Comparison of ENCODE assay signal across 20 mouse cellular contexts in genomic region chr4:55562062-55562461, GRCm38 (mm10). TPM values are rescaled to one million over a fixed set of nuclear protein-coding genes. Genes with fewer than 3 reads are reported as not detected.
DNase-seq lines count a peak whose midpoint lies in the region; ATAC-seq and TF ChIP-seq lines count a peak whose summit lies in the region.
"Had no signal": no experiment of that assay in that cellular context is flagged by ENCODE, and none has a peak within 500 bp of the region (broad histone marks: within the 10 kb centered on the region; RNA-seq: fewer than 3 reads in every experiment).

No protein-coding gene starts in this region.

- peak; percentile 72 for DNase-seq in forebrain, embryonic 14.5 days (ENCODE audit: low spot score)
- no peak for DNase-seq in midbrain, embryonic 11.5 days (ENCODE audit: low spot score, missing footprints)
- DNase-seq in midbrain, embryonic 10.5 days (ENCODE audit: low spot score), result no peak
- DNase-seq in midbrain, postnatal 0 days (ENCODE audit: low spot score), result peak; percentile 77
- DNase-seq in T-cell, adult 2 months (ENCODE audit: low spot score), result no peak
- no peak for DNase-seq in kidney, postnatal 10 days
- DNase-seq: cerebellum, adult 11-12 months; gastrocnemius, adult 2 months; heart, adult 2 months; lung, embryonic 14.5 days; thymus, postnatal 14 days had no signal

- no peaks in the 10 kb centered on the region for H3K9me3 ChIP-seq in forebrain, embryonic 14.5 days (replicated peaks; ENCODE audit: control insufficient read depth, low read length)
- no peaks in the 10 kb centered on the region for H3K9me3 ChIP-seq in forebrain, embryonic 12.5 days
- no peaks in the 10 kb centered on the region for H3K9me3 ChIP-seq in midbrain, embryonic 11.5 days (ENCODE audit: control insufficient read depth, low read length)
- no peaks in the 10 kb centered on the region for H3K9me3 ChIP-seq in midbrain, embryonic 10.5 days (replicated peaks)
- no peaks in the 10 kb centered on the region for H3K9me3 ChIP-seq in embryonic facial prominence, embryonic 15.5 days (replicated peaks)
- no peaks in the 10 kb centered on the region for H3K9me3 ChIP-seq in midbrain, postnatal 0 days (ENCODE audit: low read length)
- H3K9me3 ChIP-seq: embryonic facial prominence, embryonic 13.5 days; hindbrain, embryonic 13.5 days; liver, embryonic 12.5 days had no signal

- no peak overlapping the region for H3K4me2 ChIP-seq in forebrain, embryonic 14.5 days (ENCODE audit: low read length)
- no peak overlapping the region for H3K4me2 ChIP-seq in forebrain, embryonic 12.5 days
- H3K4me2 ChIP-seq in midbrain, embryonic 11.5 days, result no peak overlapping the region
- H3K4me2 ChIP-seq in embryonic facial prominence, embryonic 15.5 days (replicated peaks), result no peak overlapping the region
- no peak overlapping the region for H3K4me2 ChIP-seq in midbrain, postnatal 0 days (ENCODE audit: low read depth, low read length, poor library complexity, severe bottlenecking)
- H3K4me2 ChIP-seq: embryonic facial prominence, embryonic 13.5 days; hindbrain, embryonic 13.5 days; liver, embryonic 12.5 days; lung, embryonic 14.5 days had no signal

- H3K4me3 ChIP-seq in forebrain, embryonic 14.5 days (ENCODE audit: low read depth, low read length), result no peak overlapping the region
- H3K4me3 ChIP-seq in forebrain, embryonic 12.5 days (replicated peaks), result no peak overlapping the region
- H3K4me3 ChIP-seq in midbrain, embryonic 11.5 days (ENCODE audit: low read depth, low read length), result no peak overlapping the region
- H3K4me3 ChIP-seq in midbrain, embryonic 10.5 days, result no peak overlapping the region
- H3K4me3 ChIP-seq in embryonic facial prominence, embryonic 15.5 days (replicated peaks), result no peak overlapping the region
- H3K4me3 ChIP-seq in midbrain, postnatal 0 days (ENCODE audit: low read depth, low read length), result no peak overlapping the region
- H3K4me3 ChIP-seq: embryonic facial prominence, embryonic 13.5 days; gastrocnemius, adult 2 months; heart, adult 2 months; hindbrain, embryonic 13.5 days; layer of hippocampus, adult 2 months; left cerebral cortex, adult 2 months; liver, embryonic 12.5 days had no signal

- no peaks in the 10 kb centered on the region for H3K36me3 ChIP-seq in forebrain, embryonic 14.5 days (ENCODE audit: control insufficient read depth, insufficient read depth, low read length)
- no peaks in the 10 kb centered on the region for H3K36me3 ChIP-seq in forebrain, embryonic 12.5 days (replicated peaks)
- no peaks in the 10 kb centered on the region for H3K36me3 ChIP-seq in midbrain, embryonic 11.5 days (ENCODE audit: control insufficient read depth, insufficient read depth, low read length)
- no peaks in the 10 kb centered on the region for H3K36me3 ChIP-seq in midbrain, embryonic 10.5 days
- no peaks in the 10 kb centered on the region for H3K36me3 ChIP-seq in embryonic facial prominence, embryonic 15.5 days
- H3K36me3 ChIP-seq in midbrain, postnatal 0 days (ENCODE audit: insufficient read depth, low read length), result no peaks in the 10 kb centered on the region
- H3K36me3 ChIP-seq: embryonic facial prominence, embryonic 13.5 days; hindbrain, embryonic 13.5 days; liver, embryonic 12.5 days had no signal

- no peak overlapping the region for H3K9ac ChIP-seq in forebrain, embryonic 14.5 days (ENCODE audit: low read length)
- no peak overlapping the region for H3K9ac ChIP-seq in forebrain, embryonic 12.5 days
- H3K9ac ChIP-seq in midbrain, embryonic 11.5 days (ENCODE audit: low read length), result no peak overlapping the region
- no peak overlapping the region for H3K9ac ChIP-seq in embryonic facial prominence, embryonic 15.5 days
- no peak overlapping the region for H3K9ac ChIP-seq in midbrain, postnatal 0 days (replicated peaks; ENCODE audit: low read length, poor library complexity, severe bottlenecking)
- H3K9ac ChIP-seq: embryonic facial prominence, embryonic 13.5 days; hindbrain, embryonic 13.5 days; liver, embryonic 12.5 days; lung, embryonic 14.5 days had no signal

- no peaks in the 10 kb centered on the region for H3K27me3 ChIP-seq in forebrain, embryonic 14.5 days (replicated peaks; ENCODE audit: control insufficient read depth, insufficient read depth, low read length)
- H3K27me3 ChIP-seq in forebrain, embryonic 12.5 days, result no peaks in the 10 kb centered on the region
- H3K27me3 ChIP-seq in midbrain, embryonic 11.5 days (ENCODE audit: control insufficient read depth, insufficient read depth, low read length), result no peaks in the 10 kb centered on the region
- no peaks in the 10 kb centered on the region for H3K27me3 ChIP-seq in midbrain, embryonic 10.5 days (ENCODE audit: low read depth, poor library complexity, severe bottlenecking)
- H3K27me3 ChIP-seq in embryonic facial prominence, embryonic 15.5 days, result no peaks in the 10 kb centered on the region
- H3K27me3 ChIP-seq in midbrain, postnatal 0 days (ENCODE audit: insufficient read depth, low read length), result no peaks in the 10 kb centered on the region
- H3K27me3 ChIP-seq: embryonic facial prominence, embryonic 13.5 days; hindbrain, embryonic 13.5 days; Patski had no signal

- no peak overlapping the region for H3K27ac ChIP-seq in forebrain, embryonic 14.5 days (ENCODE audit: low read depth, low read length)
- no peak overlapping the region for H3K27ac ChIP-seq in forebrain, embryonic 12.5 days
- no peak overlapping the region for H3K27ac ChIP-seq in midbrain, embryonic 11.5 days (ENCODE audit: low read depth, low read length)
- H3K27ac ChIP-seq in midbrain, embryonic 10.5 days (replicated peaks), result no peak overlapping the region
- H3K27ac ChIP-seq in embryonic facial prominence, embryonic 15.5 days (replicated peaks), result peak overlapping the region; percentile 1; the same call in 1 of the 2 replicates
- no peak overlapping the region for H3K27ac ChIP-seq in midbrain, postnatal 0 days (ENCODE audit: low read depth, low read length)
- H3K27ac ChIP-seq: embryonic facial prominence, embryonic 13.5 days; gastrocnemius, adult 2 months; heart, adult 2 months; hindbrain, embryonic 13.5 days; layer of hippocampus, adult 2 months; left cerebral cortex, adult 2 months; liver, embryonic 12.5 days had no signal

- 46% methylated on average over 3 of the region's 3 CpGs for WGBS in forebrain, embryonic 14.5 days
- WGBS in forebrain, embryonic 12.5 days, result 70% methylated on average over 3 of the region's 3 CpGs
- 64% methylated on average over 3 of the region's 3 CpGs for WGBS in midbrain, embryonic 11.5 days
- WGBS in midbrain, embryonic 10.5 days, result 77% methylated on average over 3 of the region's 3 CpGs
- 46% methylated on average over 3 of the region's 3 CpGs for WGBS in embryonic facial prominence, embryonic 15.5 days
- 28% methylated on average over 3 of the region's 3 CpGs for WGBS in midbrain, postnatal 0 days

- no peaks in the 10 kb centered on the region for H3K4me1 ChIP-seq in forebrain, embryonic 14.5 days (ENCODE audit: control insufficient read depth, insufficient read depth, low read length)
- H3K4me1 ChIP-seq in forebrain, embryonic 12.5 days, result no peaks in the 10 kb centered on the region; the same call in 1 of the 2 replicates
- no peaks in the 10 kb centered on the region for H3K4me1 ChIP-seq in midbrain, embryonic 11.5 days (ENCODE audit: control insufficient read depth, insufficient read depth, low read length)
- peaks cover 3% of the 10 kb centered on the region; the same call in 1 of the 2 replicates for H3K4me1 ChIP-seq in midbrain, embryonic 10.5 days
- H3K4me1 ChIP-seq in embryonic facial prominence, embryonic 15.5 days, result peaks cover 13% of the 10 kb centered on the region
- no peaks in the 10 kb centered on the region; the same call in 1 of the 2 replicates for H3K4me1 ChIP-seq in midbrain, postnatal 0 days (ENCODE audit: insufficient read depth, low read length)
- H3K4me1 ChIP-seq: hindbrain, embryonic 13.5 days; liver, embryonic 12.5 days had no signal

- no peak for TF ChIP-seq CTCF in midbrain, postnatal 0 days (IDR thresholded peaks at IDR 0.05)

- ATAC-seq in forebrain, embryonic 14.5 days, result peak; percentile 40; the same call in 1 of the 2 replicates
- ATAC-seq in forebrain, embryonic 12.5 days (ENCODE audit: low FRiP score), result no peak
- ATAC-seq in midbrain, embryonic 11.5 days (ENCODE audit: low FRiP score), result 0 out of 2 replicates have a peak, but pooled peaks have one; percentile 58
- ATAC-seq in embryonic facial prominence, embryonic 15.5 days (ENCODE audit: insufficient number of reproducible peaks, low FRiP score, low TSS enrichment, low read depth), result no peak
- ATAC-seq in midbrain, postnatal 0 days (ENCODE audit: low FRiP score), result no peak
- ATAC-seq: intestine, postnatal 0 days; liver, embryonic 12.5 days; Patski had no signal

RNA-seq across cellular contexts. Expression of gene Klf4, which starts 29.8 kb away (rescaled TPM):
- 1.3 and 1.9 TPM in 2 replicates for polyA plus RNA-seq in forebrain, embryonic 14.5 days (2014; fragmentation: Nextera tagmentation; extraction: Ambion mirVana)
- 2.2 and 2.3 TPM in 2 replicates for polyA plus RNA-seq in forebrain, embryonic 12.5 days (2016; fragmentation: Nextera tagmentation; extraction: Ambion mirVana)
- polyA plus RNA-seq in midbrain, embryonic 11.5 days (2014; fragmentation: Nextera tagmentation; extraction: Ambion mirVana), result 1.7 and 1.9 TPM in 2 replicates
- polyA plus RNA-seq in midbrain, embryonic 10.5 days (2016; fragmentation: Nextera tagmentation; extraction: Ambion mirVana), result 1.00 and 1.2 TPM in 2 replicates
- polyA plus RNA-seq in embryonic facial prominence, embryonic 15.5 days (2015; fragmentation: Nextera tagmentation; extraction: Ambion mirVana), result 43.0 and 45.2 TPM in 2 replicates
- total RNA-seq in midbrain, postnatal 0 days (2014; rRNA removed), result 8.2 and 12.4 TPM in 2 replicates
- 4.1 and 4.3 TPM in 2 replicates for polyA plus RNA-seq in midbrain, postnatal 0 days (2015; fragmentation: Nextera tagmentation; extraction: Ambion mirVana)

Comparison
In these comparisons a context has a peak if more than half of its experiments do, and no peak if none do; other contexts are left out.
1. ATAC-seq: peak in forebrain, embryonic 14.5 days (single experiment) and midbrain, embryonic 11.5 days (single experiment); none in forebrain, embryonic 12.5 days (single experiment), embryonic facial prominence, embryonic 15.5 days (single experiment) and midbrain, postnatal 0 days (single experiment).
2. DNase-seq: peak in forebrain, embryonic 14.5 days (single experiment) and midbrain, postnatal 0 days (single experiment); none in midbrain, embryonic 11.5 days (single experiment), midbrain, embryonic 10.5 days (single experiment), T-cell, adult 2 months (single experiment) and kidney, postnatal 10 days (single experiment).